Mouse (Mus musculus): ENCODE results near the gene Axin1. TPM values are rescaled to one million over a fixed set of nuclear protein-coding genes. Genes with fewer than 3 reads are reported as not detected.

The Axin1 gene
- polyA plus RNA-seq, 1 experiment from 2014 or later: 12.9 TPM

GRCm38 (mm10) chr17:26204766-26205165 is 66.3 kb downstream of the Axin1 start:
- peaks cover 7% of the 10 kb centered on the region; the same call in 1 of the 2 replicates for H3K4me1 ChIP-seq (ENCODE audit: control insufficient read depth, insufficient read depth, low read length)
- DNase-seq (ENCODE audit: low spot score) (no peak), ATAC-seq (ENCODE audit: low read depth) (no peak)
- peaks cover 48% of the 10 kb centered on the region for H3K27me3 ChIP-seq (replicated peaks; ENCODE audit: control insufficient read depth, insufficient read depth, low read length)
- H3K9me3 ChIP-seq (ENCODE audit: control insufficient read depth, low read length): no peaks in the 10 kb centered on the region
- no peak overlapping the region for H3K9ac ChIP-seq (ENCODE audit: low read depth, low read length)
- no peaks in the 10 kb centered on the region for H3K36me3 ChIP-seq (ENCODE audit: control insufficient read depth, insufficient read depth, low read length)
- H3K4me2 ChIP-seq (ENCODE audit: low read depth, low read length): no peak overlapping the region
- 36% methylated on average over 10 of the region's 11 CpGs for WGBS
- H3K27ac ChIP-seq (replicated peaks; ENCODE audit: low read depth, low read length): no peak overlapping the region
- no peak overlapping the region for H3K4me3 ChIP-seq (ENCODE audit: low read depth, low read length)

- no peak for ATAC-seq (ENCODE audit: low read depth)
- H3K4me3 ChIP-seq (ENCODE audit: low read depth, low read length): no peak overlapping the region
- peaks cover 33% of the 10 kb centered on the region for H3K27me3 ChIP-seq (replicated peaks; ENCODE audit: control insufficient read depth, insufficient read depth, low read length)
- H3K4me2 ChIP-seq (ENCODE audit: low read depth, low read length): no peak overlapping the region
- H3K9me3 ChIP-seq (ENCODE audit: control insufficient read depth, low read length): no peaks in the 10 kb centered on the region
- no peaks in the 10 kb centered on the region for H3K36me3 ChIP-seq (ENCODE audit: control insufficient read depth, insufficient read depth, low read length)
- peaks cover 7% of the 10 kb centered on the region; the same call in 1 of the 2 replicates for H3K4me1 ChIP-seq (ENCODE audit: control insufficient read depth, insufficient read depth, low read length)
- 39% methylated on average over 1 of the region's 1 CpGs for WGBS
- DNase-seq (ENCODE audit: low spot score): no peak
- no peak overlapping the region for H3K27ac ChIP-seq (replicated peaks; ENCODE audit: low read depth, low read length)
- H3K9ac ChIP-seq (ENCODE audit: low read depth, low read length): no peak overlapping the region
Observed at GRCm38 (mm10) chr17:26206392-26206791, 67.9 kb downstream of the Axin1 start.

- Histone ChIP-seq H3K27me3 (replicated peaks; ENCODE audit: control insufficient read depth, insufficient read depth, low read length) (peaks cover 20% of the 10 kb centered on the region), H3K27ac (replicated peaks; ENCODE audit: low read depth, low read length) (no peak within 1 kb of the TSS), H3K9me3 (ENCODE audit: control insufficient read depth, low read length) (no peaks in the 10 kb centered on the region), H3K9ac (ENCODE audit: low read depth, low read length) (no peak within 1 kb of the TSS), H3K4me3 (ENCODE audit: low read depth, low read length) (no peak within 1 kb of the TSS), H3K4me2 (ENCODE audit: low read depth, low read length) (no peak within 1 kb of the TSS), H3K36me3 (ENCODE audit: control insufficient read depth, insufficient read depth, low read length) (no peaks in the 10 kb centered on the region), H3K4me1 (ENCODE audit: control insufficient read depth, insufficient read depth, low read length) (peaks cover 7% of the 10 kb centered on the region; the same call in 1 of the 2 replicates)
- WGBS: 92% methylated on average over 12 of the region's 12 CpGs
- no peak for DNase-seq (ENCODE audit: low spot score)
- ATAC-seq (ENCODE audit: low read depth): no peak
Observed at GRCm38 (mm10) chr17:26207686-26208085, 69.2 kb downstream of the Axin1 start, which contains the start of gene Arhgdig. Gene Arhgdig, minus strand, starts transcription at chr17:26207786.

DNA sequence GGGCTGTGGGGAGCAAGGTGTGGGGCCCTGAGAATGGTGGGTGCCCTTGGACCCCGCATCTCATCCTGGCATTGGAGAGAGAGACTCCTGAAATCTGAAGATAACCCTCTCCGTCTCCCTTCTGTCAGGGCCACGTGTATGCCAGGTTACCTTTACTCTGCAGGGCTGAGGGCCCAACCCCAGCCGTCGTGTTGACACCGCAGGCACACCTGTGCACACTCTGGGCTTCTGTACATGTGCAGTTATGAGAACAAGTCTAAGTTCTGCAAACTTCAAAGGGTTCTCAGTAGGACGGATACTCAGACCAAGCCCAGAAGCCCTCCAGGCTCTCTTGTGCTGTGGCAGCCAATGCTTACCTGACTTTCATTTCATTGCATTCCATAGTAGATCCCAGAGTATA is 73.8 kb downstream of the Axin1 start:
- Histone ChIP-seq H3K36me3 (ENCODE audit: control insufficient read depth, insufficient read depth, low read length) (peaks cover 16% of the 10 kb centered on the region; the same call in 1 of the 2 replicates), H3K27me3 (replicated peaks; ENCODE audit: control insufficient read depth, insufficient read depth, low read length) (no peaks in the 10 kb centered on the region), H3K9ac (ENCODE audit: low read depth, low read length) (no peak overlapping the region), H3K27ac (replicated peaks; ENCODE audit: low read depth, low read length) (no peak overlapping the region), H3K4me1 (ENCODE audit: control insufficient read depth, insufficient read depth, low read length) (no peaks in the 10 kb centered on the region), H3K9me3 (ENCODE audit: control insufficient read depth, low read length) (no peaks in the 10 kb centered on the region), H3K4me3 (ENCODE audit: low read depth, low read length) (no peak overlapping the region), H3K4me2 (ENCODE audit: low read depth, low read length) (no peak overlapping the region)
- DNase-seq (ENCODE audit: low spot score) (no peak), ATAC-seq (ENCODE audit: low read depth) (no peak)
- WGBS: 94% methylated on average over 7 of the region's 7 CpGs

DNA sequence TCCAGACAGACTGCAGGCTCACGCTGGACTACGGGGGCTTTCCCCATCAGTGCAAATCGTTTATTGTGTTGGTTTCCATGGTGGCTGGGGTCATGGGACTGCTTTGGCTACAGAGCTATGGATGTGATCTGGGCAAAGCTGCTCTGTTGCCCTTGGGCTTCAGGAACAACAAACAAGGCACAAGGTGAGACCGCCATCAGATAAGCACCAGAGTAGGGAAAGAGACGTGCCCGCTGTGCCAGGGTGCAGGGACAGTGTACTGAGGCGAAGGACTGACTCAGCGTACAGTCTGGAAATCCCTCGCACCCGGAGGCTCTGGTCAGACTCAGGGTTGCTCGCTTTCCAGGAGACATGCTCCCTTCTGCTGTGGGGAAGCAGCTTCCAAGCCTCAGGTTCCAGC is 74.2 kb downstream of the Axin1 start:
- Histone ChIP-seq H3K4me2 (ENCODE audit: low read depth, low read length) (no peak overlapping the region), H3K36me3 (ENCODE audit: control insufficient read depth, insufficient read depth, low read length) (peaks cover 21% of the 10 kb centered on the region; the same call in 1 of the 2 replicates), H3K27ac (replicated peaks; ENCODE audit: low read depth, low read length) (no peak overlapping the region), H3K27me3 (replicated peaks; ENCODE audit: control insufficient read depth, insufficient read depth, low read length) (no peaks in the 10 kb centered on the region), H3K9me3 (ENCODE audit: control insufficient read depth, low read length) (no peaks in the 10 kb centered on the region), H3K9ac (ENCODE audit: low read depth, low read length) (no peak overlapping the region), H3K4me1 (ENCODE audit: control insufficient read depth, insufficient read depth, low read length) (no peaks in the 10 kb centered on the region), H3K4me3 (ENCODE audit: low read depth, low read length) (no peak overlapping the region)
- ATAC-seq (ENCODE audit: low read depth) (no peak), DNase-seq (ENCODE audit: low spot score) (no peak)
- WGBS: 80% methylated on average over 11 of the region's 11 CpGs

- no peaks in the 10 kb centered on the region for H3K4me1 ChIP-seq (ENCODE audit: control insufficient read depth, insufficient read depth, low read length)
- no peak overlapping the region for H3K27ac ChIP-seq (replicated peaks; ENCODE audit: low read depth, low read length)
- no peaks in the 10 kb centered on the region for H3K27me3 ChIP-seq (replicated peaks; ENCODE audit: control insufficient read depth, insufficient read depth, low read length)
- H3K9ac ChIP-seq (ENCODE audit: low read depth, low read length): no peak overlapping the region
- 66% methylated on average over 2 of the region's 2 CpGs for WGBS
- peaks cover 23% of the 10 kb centered on the region for H3K36me3 ChIP-seq (ENCODE audit: control insufficient read depth, insufficient read depth, low read length)
- DNase-seq (ENCODE audit: low spot score): no peak
- H3K9me3 ChIP-seq (ENCODE audit: control insufficient read depth, low read length): no peaks in the 10 kb centered on the region
- no peak overlapping the region for H3K4me3 ChIP-seq (ENCODE audit: low read depth, low read length)
- H3K4me2 ChIP-seq (ENCODE audit: low read depth, low read length): no peak overlapping the region
- no peak for ATAC-seq (ENCODE audit: low read depth)
Observed at GRCm38 (mm10) chr17:26221508-26221907, 83.0 kb downstream of the Axin1 start.

DNA sequence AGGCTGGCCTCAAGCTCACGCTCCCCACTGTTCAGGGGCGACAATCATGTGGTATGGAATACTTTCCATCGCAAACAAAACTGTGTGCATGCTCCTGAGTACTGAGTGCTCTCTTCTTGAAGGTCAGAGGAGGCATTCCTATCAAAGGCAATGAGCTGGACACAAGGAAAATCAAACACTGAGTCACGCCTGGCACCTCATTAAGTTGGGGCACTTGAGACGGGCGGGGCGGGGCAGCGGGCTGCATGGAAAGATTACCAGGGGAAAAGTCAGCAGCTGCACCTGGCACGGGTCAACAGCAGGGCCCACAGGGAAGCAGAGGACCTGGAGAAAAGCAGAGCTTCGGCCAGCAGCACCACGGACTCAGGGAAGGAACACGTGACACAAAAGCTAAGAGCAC is 86.7 kb downstream of the Axin1 start:
- no peak overlapping the region for H3K27ac ChIP-seq (replicated peaks; ENCODE audit: low read depth, low read length)
- DNase-seq (ENCODE audit: low spot score) (no peak), ATAC-seq (ENCODE audit: low read depth) (no peak)
- H3K4me2 ChIP-seq (ENCODE audit: low read depth, low read length): no peak overlapping the region
- H3K27me3 ChIP-seq (replicated peaks; ENCODE audit: control insufficient read depth, insufficient read depth, low read length): no peaks in the 10 kb centered on the region
- no peaks in the 10 kb centered on the region for H3K9me3 ChIP-seq (ENCODE audit: control insufficient read depth, low read length)
- WGBS: 79% methylated on average over 12 of the region's 12 CpGs
- no peaks in the 10 kb centered on the region for H3K4me1 ChIP-seq (ENCODE audit: control insufficient read depth, insufficient read depth, low read length)
- no peak overlapping the region for H3K4me3 ChIP-seq (ENCODE audit: low read depth, low read length)
- no peaks in the 10 kb centered on the region for H3K36me3 ChIP-seq (ENCODE audit: control insufficient read depth, insufficient read depth, low read length)
- no peak overlapping the region for H3K9ac ChIP-seq (ENCODE audit: low read depth, low read length)

DNA sequence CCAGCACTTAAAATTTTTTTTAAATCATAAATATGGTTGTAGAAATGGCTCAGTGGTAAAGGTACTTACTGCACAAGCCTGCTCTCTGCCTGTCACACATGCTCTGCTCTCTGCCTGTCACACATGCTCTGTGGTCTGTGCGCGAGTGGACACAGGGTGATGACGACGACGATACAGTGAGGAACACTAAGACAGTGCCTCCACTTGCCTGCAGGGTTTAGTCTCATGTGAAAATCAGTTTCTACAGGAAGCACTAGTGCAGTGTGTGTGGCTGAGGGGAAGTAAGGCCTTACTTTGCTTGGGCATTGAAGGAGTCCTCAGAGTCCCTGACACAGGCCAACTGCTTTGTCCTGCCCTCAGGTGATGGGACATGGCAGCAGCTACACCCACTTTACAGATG is 91.3 kb downstream of the Axin1 start:
- Histone ChIP-seq H3K9me3 (ENCODE audit: control insufficient read depth, low read length) (no peaks in the 10 kb centered on the region), H3K4me3 (ENCODE audit: low read depth, low read length) (no peak overlapping the region), H3K4me2 (ENCODE audit: low read depth, low read length) (no peak overlapping the region), H3K36me3 (ENCODE audit: control insufficient read depth, insufficient read depth, low read length) (no peaks in the 10 kb centered on the region), H3K9ac (ENCODE audit: low read depth, low read length) (no peak overlapping the region), H3K4me1 (ENCODE audit: control insufficient read depth, insufficient read depth, low read length) (no peaks in the 10 kb centered on the region), H3K27me3 (replicated peaks; ENCODE audit: control insufficient read depth, insufficient read depth, low read length) (no peaks in the 10 kb centered on the region), H3K27ac (replicated peaks; ENCODE audit: low read depth, low read length) (no peak overlapping the region)
- DNase-seq (ENCODE audit: low spot score): no peak
- 88% methylated on average over 5 of the region's 5 CpGs for WGBS
- ATAC-seq (ENCODE audit: low read depth): no peak

GRCm38 (mm10) chr17:26231156-26231555 is 92.7 kb downstream of the Axin1 start:
- H3K9me3 ChIP-seq (ENCODE audit: control insufficient read depth, low read length): no peaks in the 10 kb centered on the region
- no peak overlapping the region for H3K4me2 ChIP-seq (ENCODE audit: low read depth, low read length)
- H3K27ac ChIP-seq (replicated peaks; ENCODE audit: low read depth, low read length): no peak overlapping the region
- DNase-seq (ENCODE audit: low spot score) (no peak), ATAC-seq (ENCODE audit: low read depth) (no peak)
- no peaks in the 10 kb centered on the region for H3K4me1 ChIP-seq (ENCODE audit: control insufficient read depth, insufficient read depth, low read length)
- no peak overlapping the region for H3K4me3 ChIP-seq (ENCODE audit: low read depth, low read length)
- no peak overlapping the region for H3K9ac ChIP-seq (ENCODE audit: low read depth, low read length)
- H3K36me3 ChIP-seq (ENCODE audit: control insufficient read depth, insufficient read depth, low read length): no peaks in the 10 kb centered on the region
- no peaks in the 10 kb centered on the region for H3K27me3 ChIP-seq (replicated peaks; ENCODE audit: control insufficient read depth, insufficient read depth, low read length)
- 91% methylated on average over 5 of the region's 5 CpGs for WGBS
